Mouse (Mus musculus) liver, adult 2 months (tissue): ENCODE data around the gene Ppp1r12a.

Source experiments
- CTCF ChIP-seq: fragments of 200-500 bp; IDR thresholded peaks from 2 replicates; pipeline ENCODE4 v1.5.1; 2011; ENCODE audit warnings: low read depth, low read length, control low read depth
- POLR2A ChIP-seq: fragments of 200-500 bp; IDR thresholded peaks from 2 replicates; pipeline ENCODE4 v1.6.1; 2011; ENCODE audit warnings: low read length, control low read depth; ENCODE audit not compliant: insufficient read depth; ENCODE audit errors: extremely low read depth

DNA sequence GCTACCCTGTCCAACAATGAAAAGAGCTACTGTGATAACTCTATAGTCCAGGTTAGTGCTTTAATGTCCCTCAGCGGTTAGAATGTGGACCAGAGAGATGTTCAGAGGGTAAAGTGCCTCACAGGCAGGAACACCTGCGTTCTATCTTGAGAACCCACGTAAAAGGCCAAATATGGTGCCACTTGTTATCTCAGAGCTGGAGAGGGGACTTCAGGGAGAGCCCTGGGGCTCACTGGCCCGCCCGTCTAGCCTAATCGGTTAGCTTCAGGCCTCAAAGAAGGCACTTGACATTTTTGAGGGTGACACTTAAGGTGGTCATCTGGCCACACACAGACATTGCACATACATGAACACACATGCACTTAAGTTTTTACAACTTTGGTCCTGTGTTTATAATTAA, 120.4 kb downstream of the Ppp1r12a start:
- TF ChIP-seq CTCF (no peak), POLR2A (no peak)
